Mouse (Mus musculus): ENCODE measurements around the gene Zfp600.
"Not testable (repeated sequence)": the region's sequence is repeated elsewhere in the genome, so short reads cannot be mapped to it uniquely, and the experiment has no call there.

DNA sequence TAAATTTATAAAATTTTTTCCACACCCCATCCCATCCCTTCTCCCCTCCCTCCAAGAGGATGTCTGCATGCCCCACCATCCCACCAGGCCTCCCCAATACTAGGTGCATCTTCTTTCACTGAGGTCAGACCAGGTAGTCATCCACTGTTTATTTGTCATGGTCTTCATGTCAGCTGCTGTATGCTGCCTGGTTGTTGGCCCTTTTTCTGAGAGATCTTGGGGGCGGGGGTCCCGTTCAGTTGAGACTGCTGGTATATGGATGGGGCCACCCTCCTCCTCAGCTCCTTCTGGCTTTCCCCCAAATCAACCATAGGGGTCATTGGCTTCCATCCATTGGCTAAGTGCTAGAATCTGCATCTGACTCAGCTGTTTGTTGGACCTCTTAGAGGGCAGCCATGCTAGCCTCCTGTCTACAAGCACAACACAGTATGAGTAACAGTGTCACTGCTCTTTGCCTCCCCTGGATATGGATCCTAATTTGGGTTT is 12.1 kb downstream of the Zfp600 start:
- TF ChIP-seq GATA1 (IDR thresholded peaks at IDR 0.05; ENCODE audit: borderline replicate concordance, low read length); FLI1 (IDR thresholded peaks at IDR 0.05; ENCODE audit: low read length): not testable (repeated sequence)
